Mouse (Mus musculus) midbrain, postnatal 0 days (tissue): ENCODE measurements at regions not wholly inside any gene's neighbourhood (a gene's known extent, or its start where the extent isn't known, plus 50 kb on each side); places are given as distances from the start of the nearest gene placed in this dataset.

Experiments
- ATAC-seq: fragments of 200-750 bp; cut with Nextera tagmentation; 2 replicates; pipeline ENCODE4 v1.8.0; 2017; ENCODE audit warnings: moderate number of reproducible peaks, mild to moderate bottlenecking, moderate TSS enrichment, moderate library complexity; ENCODE audit not compliant: low FRiP score
- DNase-seq: peaks from one replicate; pipeline ENCODE4 v3.0.0-alpha.2; 2015; ENCODE audit warnings: low spot score
- H3K27ac ChIP-seq: fragments of 300-500 bp; sonication (generic); 2 replicates; pipeline ENCODE4 v1.5.1; 2014; ENCODE audit warnings: low read depth, mild to moderate bottlenecking, low read length, mixed read lengths
- H3K27me3 ChIP-seq: fragments of 300-500 bp; sonication (generic); 2 replicates; pipeline ENCODE4 v1.6.1; 2014; ENCODE audit warnings: low read length, control low read depth, mixed read lengths; ENCODE audit not compliant: insufficient read depth
- H3K36me3 ChIP-seq: fragments of 300-500 bp; sonication (generic); 2 replicates; pipeline ENCODE4 v1.6.1; 2014; ENCODE audit warnings: low read length, control low read depth, mixed read lengths; ENCODE audit not compliant: insufficient read depth
- H3K4me1 ChIP-seq: fragments of 300-500 bp; sonication (generic); 2 replicates; pipeline ENCODE4 v1.6.1; 2014; ENCODE audit warnings: mild to moderate bottlenecking, control low read depth, antibody characterized with exemption, low read length, mixed read lengths; ENCODE audit not compliant: insufficient read depth
- H3K4me2 ChIP-seq: fragments of 300-500 bp; sonication (generic); 2 replicates; pipeline ENCODE4 v1.6.1; 2014; ENCODE audit warnings: low read depth, mild to moderate bottlenecking, low read length, mixed read lengths; ENCODE audit not compliant: poor library complexity, severe bottlenecking
- H3K4me3 ChIP-seq: fragments of 300-500 bp; sonication (generic); 2 replicates; pipeline ENCODE4 v1.5.1; 2014; ENCODE audit warnings: low read depth, mild to moderate bottlenecking, low read length, moderate library complexity
- H3K9ac ChIP-seq: fragments of 300-500 bp; sonication (generic); replicated peaks from 2 replicates; pipeline ENCODE4 v1.6.1; 2014; ENCODE audit warnings: mild to moderate bottlenecking, low read length, moderate library complexity, mixed read lengths; ENCODE audit not compliant: poor library complexity, severe bottlenecking
- H3K9me3 ChIP-seq: fragments of 300-500 bp; sonication (generic); 2 replicates; pipeline ENCODE4 v1.6.1; 2016; ENCODE audit warnings: low read length, control low read depth
- CTCF ChIP-seq: IDR thresholded peaks from 2 replicates; pipeline ENCODE4 v1.5.1; 2016; ENCODE audit warnings: antibody characterized with exemption, mild to moderate bottlenecking
- WGBS: fragments of 180-500 bp; shearing (Covaris S2); extraction: QIAGEN DNeasy Blood & Tissue Kit; methylation state at CpG from one replicate; pipeline ENCODE4 v1.1.7; 2014; 5-methylcytosine and 5-hydroxymethylcytosine counted together

DNA sequence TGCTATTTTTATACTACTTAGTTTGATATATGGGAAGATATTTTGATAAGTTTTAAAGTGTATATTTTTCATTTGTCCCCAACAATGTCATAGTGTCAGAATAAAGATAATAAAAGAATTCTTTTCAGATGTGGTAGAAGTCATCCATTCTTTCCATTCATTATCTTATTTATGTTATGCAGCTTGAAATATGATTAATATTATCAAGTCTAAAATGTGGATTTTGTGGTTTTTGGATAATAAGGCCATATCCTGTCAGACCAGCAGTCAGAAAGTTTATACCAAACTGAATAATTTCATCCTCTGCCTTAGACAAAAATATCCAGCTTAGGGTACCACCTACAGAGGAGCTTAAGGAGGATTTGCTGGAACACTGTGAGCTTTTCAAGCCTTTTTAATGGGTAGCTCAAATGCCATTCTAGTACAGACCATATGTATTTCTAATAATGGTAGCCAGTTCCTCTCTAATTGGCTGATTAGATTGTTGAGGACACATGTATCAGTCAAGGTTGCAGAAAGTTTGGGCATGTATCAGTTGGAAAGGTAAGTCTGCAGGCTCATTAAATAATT, 609.7 kb downstream of the Pla2g4a start:
- H3K9ac ChIP-seq: no peak overlapping the region
- H3K27me3 ChIP-seq: no peaks in the 10 kb centered on the region
- no peak overlapping the region for H3K4me2 ChIP-seq
- no peaks in the 10 kb centered on the region for H3K36me3 ChIP-seq
- H3K27ac ChIP-seq: no peak overlapping the region
- ATAC-seq (no peak), DNase-seq (no peak)
- H3K4me3 ChIP-seq: no peak overlapping the region
- TF ChIP-seq CTCF: no peak
- H3K4me1 ChIP-seq: no peaks in the 10 kb centered on the region
- no peaks in the 10 kb centered on the region for H3K9me3 ChIP-seq

DNA sequence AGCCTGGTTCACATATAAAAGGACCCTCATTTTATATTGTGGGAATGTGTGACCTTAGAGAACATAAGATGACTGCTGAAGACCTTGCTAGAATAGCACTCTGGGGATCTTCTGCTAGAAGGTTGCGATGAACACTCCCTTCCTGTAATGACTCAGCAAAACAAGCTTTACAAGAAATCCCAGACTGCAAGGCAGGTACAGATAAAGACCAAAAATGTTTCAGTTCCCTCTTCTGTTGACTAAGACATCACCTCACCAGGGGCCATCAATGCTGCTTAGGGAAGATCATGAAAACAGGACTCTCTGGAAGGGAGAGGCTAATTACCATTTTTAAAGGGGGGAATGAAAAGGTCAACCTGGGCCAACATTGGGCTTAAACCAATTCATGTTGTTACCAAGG, 613.7 kb downstream of the Pla2g4a start:
- DNase-seq (no peak), ATAC-seq (no peak)
- WGBS: 90% methylated on average over 1 of the region's 1 CpGs
- no peaks in the 10 kb centered on the region for H3K36me3 ChIP-seq
- no peak overlapping the region for H3K27ac ChIP-seq
- H3K27me3 ChIP-seq: no peaks in the 10 kb centered on the region
- no peaks in the 10 kb centered on the region for H3K4me1 ChIP-seq
- no peak overlapping the region for H3K4me2 ChIP-seq
- no peaks in the 10 kb centered on the region for H3K9me3 ChIP-seq
- H3K9ac ChIP-seq: no peak overlapping the region
- no peak overlapping the region for H3K4me3 ChIP-seq
- no peak for TF ChIP-seq CTCF

DNA sequence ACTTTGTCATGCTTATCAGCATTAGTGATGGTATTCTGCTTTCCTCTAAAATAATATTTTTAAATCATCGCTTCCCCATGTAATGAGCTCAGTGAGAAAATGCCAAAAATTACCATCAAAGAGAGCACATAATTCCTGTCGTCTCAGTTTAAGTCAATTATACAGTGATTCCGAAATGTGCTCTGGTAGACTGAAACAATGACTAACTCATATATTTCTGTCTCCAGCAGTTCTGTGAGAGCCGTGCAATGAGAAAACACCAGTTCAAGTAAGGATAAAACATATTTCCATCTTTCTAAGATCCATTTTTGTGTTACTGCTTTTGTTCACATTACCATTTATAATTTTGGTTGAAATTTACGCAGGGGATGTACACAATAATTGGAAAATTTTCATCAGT, 622.9 kb downstream of the Pla2g4a start:
- DNase-seq: no peak
- WGBS: 75% methylated on average over 5 of the region's 5 CpGs

DNA sequence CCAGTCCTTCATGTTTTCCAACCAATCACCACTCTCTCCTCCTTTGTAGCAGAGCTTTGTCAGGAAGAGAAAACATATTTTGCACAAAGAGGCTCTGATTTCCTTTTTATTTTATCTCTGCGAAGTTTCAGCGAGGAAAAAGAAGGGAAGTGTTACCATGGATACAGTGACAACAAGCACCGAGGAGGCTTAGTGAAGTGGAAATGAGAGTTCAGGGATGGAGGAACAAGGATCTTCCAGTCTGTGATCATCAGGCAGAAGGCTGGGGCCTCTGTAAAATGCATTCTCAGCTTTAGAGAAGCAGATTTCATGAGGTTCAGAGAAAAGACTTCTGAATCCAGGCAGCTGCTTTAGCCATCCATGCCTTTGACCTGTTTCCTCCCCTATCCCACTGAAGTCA, 628.9 kb downstream of the Pla2g4a start:
- no peak overlapping the region for H3K27ac ChIP-seq
- H3K36me3 ChIP-seq: no peaks in the 10 kb centered on the region
- no peak overlapping the region for H3K4me2 ChIP-seq
- no peaks in the 10 kb centered on the region for H3K4me1 ChIP-seq
- 11% methylated on average over 3 of the region's 3 CpGs for WGBS
- H3K9ac ChIP-seq: no peak overlapping the region
- ATAC-seq (no peak), DNase-seq (peak; percentile 15)
- TF ChIP-seq CTCF: no peak
- no peak overlapping the region for H3K4me3 ChIP-seq
- no peaks in the 10 kb centered on the region for H3K27me3 ChIP-seq
- no peaks in the 10 kb centered on the region for H3K9me3 ChIP-seq

More for the DNA sequence above, 622.9 kb downstream of the Pla2g4a start:
- Histone ChIP-seq H3K9me3 (no peaks in the 10 kb centered on the region), H3K4me1 (no peaks in the 10 kb centered on the region), H3K36me3 (no peaks in the 10 kb centered on the region), H3K9ac (no peak overlapping the region), H3K27me3 (no peaks in the 10 kb centered on the region), H3K27ac (no peak overlapping the region), H3K4me3 (no peak overlapping the region), H3K4me2 (no peak overlapping the region)
- no peak for ATAC-seq
- TF ChIP-seq CTCF: no peak

DNA sequence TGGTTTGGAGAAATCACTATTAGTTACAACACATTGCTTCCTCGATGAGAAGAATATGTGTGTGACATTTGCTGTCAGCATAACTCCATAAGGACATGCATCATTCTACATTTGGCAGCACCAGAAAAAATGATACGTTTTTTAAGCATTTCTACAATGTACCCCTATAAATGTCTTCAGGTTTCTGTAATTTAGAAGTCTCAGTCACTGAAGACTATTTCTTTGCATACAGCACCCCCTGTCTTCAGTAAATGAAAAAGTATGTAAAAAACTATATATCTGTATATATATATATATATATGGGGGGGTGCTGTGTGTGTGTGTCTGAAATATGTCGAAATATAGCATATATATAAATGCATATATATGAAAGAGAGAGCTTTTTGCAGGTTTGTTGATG, 633.9 kb downstream of the Pla2g4a start:
- Histone ChIP-seq H3K9ac (no peak overlapping the region), H3K36me3 (no peaks in the 10 kb centered on the region), H3K27ac (no peak overlapping the region), H3K4me1 (no peaks in the 10 kb centered on the region), H3K4me3 (no peak overlapping the region), H3K4me2 (no peak overlapping the region), H3K27me3 (no peaks in the 10 kb centered on the region), H3K9me3 (no peaks in the 10 kb centered on the region)
- DNase-seq (peak; percentile 40), ATAC-seq (no peak)
- TF ChIP-seq CTCF: peak; percentile 44; the same call in 1 of the 2 replicates
- 65% methylated on average over 3 of the region's 3 CpGs for WGBS

DNA sequence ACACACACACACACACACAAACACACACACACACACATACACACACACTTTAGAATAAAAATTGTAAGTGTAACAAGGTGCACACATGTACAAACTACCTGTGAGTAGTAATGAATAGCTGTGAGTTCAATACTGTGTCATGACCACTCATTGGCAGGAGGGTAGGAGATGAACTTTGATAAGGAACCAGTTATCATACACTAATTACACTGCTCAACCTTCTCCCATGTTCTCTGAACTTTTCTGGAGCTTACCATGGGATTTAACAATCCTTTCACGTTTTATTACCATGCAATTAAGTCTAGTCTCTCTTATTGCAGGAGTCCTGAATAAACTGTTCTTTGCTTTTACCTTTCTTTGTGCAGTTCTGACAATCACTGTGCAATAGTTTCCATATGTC, 638.0 kb downstream of the Pla2g4a start:
- no peak overlapping the region for H3K9ac ChIP-seq
- no peaks in the 10 kb centered on the region for H3K36me3 ChIP-seq
- H3K9me3 ChIP-seq: no peaks in the 10 kb centered on the region
- WGBS: 66% methylated on average over 1 of the region's 1 CpGs
- H3K4me2 ChIP-seq: no peak overlapping the region
- TF ChIP-seq CTCF: no peak
- no peak for ATAC-seq
- H3K4me1 ChIP-seq: no peaks in the 10 kb centered on the region
- H3K27me3 ChIP-seq: no peaks in the 10 kb centered on the region
- no peak for DNase-seq
- no peak overlapping the region for H3K27ac ChIP-seq
- no peak overlapping the region for H3K4me3 ChIP-seq
